Mouse (Mus musculus) embryo, embryonic 9.5 days (tissue): ENCODE data around the gene Bag2.
"Not testable (repeated sequence)": the region's sequence is repeated elsewhere in the genome, so short reads cannot be mapped to it uniquely, and the experiment has no call there.

Source experiments
- DNase-seq: peaks from one replicate; pipeline ENCODE4 v3.0.0-alpha.2; 2017; ENCODE audit errors: extremely low spot score

Gene Bag2

GRCm38 (mm10) chr1:33749709-33750108 is 7.9 kb downstream of the Bag2 start:
- DNase-seq, result not testable (repeated sequence)

GRCm38 (mm10) chr1:33749109-33749508 is 8.5 kb downstream of the Bag2 start:
- no peak for DNase-seq

GRCm38 (mm10) chr1:33745901-33746300 is 11.7 kb downstream of the Bag2 start:
- no peak for DNase-seq

- DNase-seq, result not testable (repeated sequence)
Measured at GRCm38 (mm10) chr1:33744815-33745214, 12.8 kb downstream of the Bag2 start.

- DNase-seq, result peak; percentile 44
Measured at GRCm38 (mm10) chr1:33742903-33743302, 14.7 kb downstream of the Bag2 start.

- peak; percentile 64 for DNase-seq
Measured at GRCm38 (mm10) chr1:33739302-33739701, 18.3 kb downstream of the Bag2 start.

GRCm38 (mm10) chr1:33738681-33739278 is 18.8 kb downstream of the Bag2 start:
- DNase-seq, result no peak

GRCm38 (mm10) chr1:33738281-33738680 is 19.3 kb downstream of the Bag2 start:
- no peak for DNase-seq

GRCm38 (mm10) chr1:33734001-33734685 is 23.5 kb downstream of the Bag2 start:
- DNase-seq, result no peak

- no peak for DNase-seq
Measured at GRCm38 (mm10) chr1:33733044-33733443, 24.6 kb downstream of the Bag2 start.

GRCm38 (mm10) chr1:33725086-33725485 is 32.5 kb downstream of the Bag2 start:
- DNase-seq, result no peak

GRCm38 (mm10) chr1:33724516-33724915 is 33.1 kb downstream of the Bag2 start:
- no peak for DNase-seq

GRCm38 (mm10) chr1:33721020-33721419 is 36.6 kb downstream of the Bag2 start:
- DNase-seq, result no peak

- no peak for DNase-seq
Measured at GRCm38 (mm10) chr1:33720231-33720630, 37.4 kb downstream of the Bag2 start.

- peak; percentile 83 for DNase-seq
Measured at GRCm38 (mm10) chr1:33719733-33720225, 37.8 kb downstream of the Bag2 start, which contains the start of gene Rab23. TSS of gene Rab23 (plus strand) at chr1:33719887.

- no peak for DNase-seq
Measured at GRCm38 (mm10) chr1:33717636-33718035, 40.0 kb downstream of the Bag2 start.

- DNase-seq, result peak; percentile 50
Measured at GRCm38 (mm10) chr1:33714796-33715195, 42.8 kb downstream of the Bag2 start.

GRCm38 (mm10) chr1:33712026-33712425 is 45.6 kb downstream of the Bag2 start:
- no peak for DNase-seq

- no peak for DNase-seq
Measured at GRCm38 (mm10) chr1:33709615-33710014, 48.0 kb downstream of the Bag2 start.

GRCm38 (mm10) chr1:33701244-33701643 is 56.4 kb downstream of the Bag2 start:
- DNase-seq, result no peak

- DNase-seq, result no peak
Measured at GRCm38 (mm10) chr1:33696016-33696415, 61.6 kb downstream of the Bag2 start.
